Mouse (Mus musculus) macrophage (primary cell): Measurements from ENCODE around the gene Mmp13. TPM values are rescaled to one million over a fixed set of nuclear protein-coding genes. Genes with fewer than 3 reads are reported as not detected.
A peak's percentile ranks its signal among the peaks of the same experiment; 100 is the strongest.
"Not testable (repeated sequence)": the region's sequence is repeated elsewhere in the genome, so short reads cannot be mapped to it uniquely, and the experiment has no call there.

Source experiments
- H3K27ac ChIP-seq: fragments of 350-480 bp; formaldehyde crosslinking; 2 replicates; pipeline ENCODE4 v1.9.0; 2021
- H3K36me3 ChIP-seq: fragments of 350-480 bp; formaldehyde crosslinking; 2 replicates; pipeline ENCODE4 v1.9.0; 2021; ENCODE audit errors: inconsistent target
- H3K4me3 ChIP-seq: fragments of 350-480 bp; formaldehyde crosslinking; 2 replicates; pipeline ENCODE4 v1.9.0; 2021; ENCODE audit errors: inconsistent target
- H3K79me2 ChIP-seq: fragments of 350-480 bp; formaldehyde crosslinking; 2 replicates; pipeline ENCODE4 v1.9.0; 2021; ENCODE audit errors: inconsistent target
- WGBS: methylation state at CpG from one replicate; pipeline ENCODE4 v1.1.7; 2026; ENCODE audit warnings: inconsistent platforms; ENCODE audit not compliant: missing documents; 5-methylcytosine and 5-hydroxymethylcytosine counted together
- polyA plus RNA-seq: library from polyadenylated mRNA; stranded (reverse); fragments of 250-400 nt; gene quantifications from 3 replicates; pipeline ENCODE4 v1.2.4, GENCODE M21; 2018; ENCODE audit warnings: inconsistent platforms
- total RNA-seq, 78 experiments: library from RNA; depleted of rRNA; stranded (reverse); fragments of 250-400 nt; gene quantifications; 1 replicate in 9 of 78; 2 replicates in 24 of 78; 3 replicates in 43 of 78; 4 replicates in 2 of 78; pipeline ENCODE4 v1.2.4; 2018; ENCODE audit warnings: inconsistent platforms in 56 of 78

The Mmp13 gene
- 100 to 1,000 TPM in 4 of 26 experiments, 10 to 100 TPM in 8, 1 to 10 TPM in 13, under 1 TPM in 1; 0.67 to 332 (median 9.1) TPM for total RNA-seq (2018; cell fraction: chromatin; rRNA removed)
- 100 to 1,000 TPM in 2 of 26 experiments, 10 to 100 TPM in 16, 1 to 10 TPM in 8; 6.5 to 287 (median 14.0) TPM for total RNA-seq (2018; cell fraction: cytosol; rRNA removed)
- total RNA-seq (2018; cell fraction: nucleus; rRNA removed) = 100 to 1,000 TPM in 6 of 26 experiments, 10 to 100 TPM in 17, 1 to 10 TPM in 3; 5.9 to 547 (median 37.4) TPM
- 7.8 to 34.8 TPM (median 14.0 TPM) in 3 replicates for polyA plus RNA-seq

DNA sequence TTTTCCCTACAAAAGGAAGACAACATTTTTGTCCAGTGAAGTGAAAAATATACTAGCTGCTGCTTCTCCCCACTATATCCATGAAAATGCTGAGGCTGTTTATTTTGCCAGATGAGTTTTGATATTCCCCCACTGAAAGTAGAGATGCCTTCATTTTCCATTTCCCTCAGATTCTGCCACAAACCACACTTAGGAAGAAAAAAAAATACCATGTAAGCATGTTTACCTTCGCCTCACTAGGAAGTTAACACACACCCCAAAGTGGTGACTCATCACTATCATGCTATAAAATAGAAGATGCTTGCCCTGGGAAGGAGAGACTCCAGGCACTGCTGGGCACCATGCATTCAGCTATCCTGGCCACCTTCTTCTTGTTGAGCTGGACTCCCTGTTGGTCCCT is at the start of gene Mmp13:
Gene Mmp13 (plus strand): TSS at position 301 of the 400 bp plus-strand sequence.
- WGBS = 0% methylated on average over 1 of the region's 1 CpGs
- Histone ChIP-seq H3K4me3 (no peak within 1 kb of the TSS), H3K79me2 (no peaks in the 10 kb centered on the region), H3K36me3 (no peaks in the 10 kb centered on the region), H3K27ac (no peak within 1 kb of the TSS)

DNA sequence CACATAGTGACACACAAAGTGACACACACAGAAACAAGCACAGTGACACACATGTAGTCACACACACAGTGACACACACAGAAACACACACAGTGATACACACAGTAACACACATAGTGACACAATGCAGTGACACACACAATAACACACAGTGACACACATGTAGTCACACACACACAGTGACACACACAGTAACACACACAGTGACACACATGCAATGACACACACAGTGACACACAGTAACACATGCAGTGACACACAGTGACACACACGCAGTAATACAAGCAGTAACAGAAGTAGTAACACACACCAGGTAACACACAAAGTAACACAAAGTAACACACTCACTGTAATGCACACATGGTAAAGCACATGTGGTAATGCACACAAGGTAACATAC is 33.7 kb upstream of the Mmp13 start:
- H3K4me3 ChIP-seq = no peak overlapping the region
- no peak overlapping the region for H3K27ac ChIP-seq
- H3K36me3 ChIP-seq = no peaks in the 10 kb centered on the region
- H3K79me2 ChIP-seq = no peaks in the 10 kb centered on the region
- 100% methylated on average over 1 of the region's 1 CpGs for WGBS

DNA sequence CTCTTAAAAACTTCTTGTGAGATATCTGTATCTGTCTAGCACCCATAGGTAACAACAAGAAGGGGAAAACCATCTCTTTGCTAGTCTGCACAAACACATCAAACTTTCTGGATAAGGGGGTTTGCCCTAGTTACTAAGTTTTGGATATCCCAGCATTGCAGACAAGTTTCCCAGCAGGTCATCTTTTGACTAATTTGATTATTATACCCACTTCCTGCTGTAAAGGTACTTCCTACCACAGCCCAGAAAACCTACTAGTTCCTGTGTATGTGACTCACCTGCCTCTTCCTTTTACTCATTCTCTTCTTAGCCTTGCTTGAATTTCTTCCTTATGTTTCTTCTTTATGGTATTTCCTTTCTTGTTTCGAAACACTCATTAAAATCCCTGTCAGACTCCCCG is 32.3 kb upstream of the Mmp13 start:
- H3K4me3 ChIP-seq = no peak overlapping the region
- H3K79me2 ChIP-seq = no peaks in the 10 kb centered on the region
- H3K36me3 ChIP-seq = no peaks in the 10 kb centered on the region
- H3K27ac ChIP-seq = no peak overlapping the region
- WGBS = 61% methylated on average over 2 of the region's 2 CpGs

DNA sequence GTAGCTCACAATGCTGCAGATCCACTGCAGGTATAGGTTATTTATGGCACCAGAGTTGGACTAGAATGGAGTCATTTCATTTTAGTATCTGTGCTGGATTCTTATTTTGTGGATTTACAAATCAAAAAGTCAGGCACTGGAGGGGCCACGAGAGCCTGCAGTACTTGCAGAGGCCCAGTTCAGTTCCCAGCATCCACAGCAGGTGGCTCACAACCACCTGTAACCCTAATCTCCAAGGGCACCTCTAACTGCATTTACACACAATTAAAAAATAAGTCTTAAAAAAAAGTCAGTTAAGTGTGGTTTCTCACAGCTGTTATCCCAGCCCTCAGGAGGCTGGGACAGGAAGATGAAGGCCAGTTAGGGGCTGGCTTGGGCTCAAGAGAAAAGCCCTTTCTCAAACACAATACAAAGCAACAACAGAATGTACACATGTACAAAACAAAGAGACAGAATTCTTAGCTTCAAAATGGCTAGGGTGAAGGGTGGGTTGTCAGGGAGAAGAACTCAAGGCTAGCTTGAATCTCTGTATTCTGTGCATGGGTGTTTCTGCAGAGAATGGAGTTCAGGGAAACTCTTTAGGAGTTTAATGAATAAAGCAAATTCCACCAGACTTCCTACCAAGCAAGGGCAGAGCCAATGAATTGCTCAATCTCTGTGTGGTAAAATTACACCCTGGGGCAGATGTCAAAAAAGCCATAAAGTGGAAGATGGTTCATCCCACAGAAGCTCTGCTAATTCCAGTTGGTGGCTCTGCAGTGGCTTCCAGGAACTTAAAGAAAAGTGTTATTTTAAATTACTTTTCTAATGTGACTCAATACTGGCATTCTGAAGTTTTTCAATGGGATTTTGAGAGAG is 19.3 kb upstream of the Mmp13 start:
- no peaks in the 10 kb centered on the region for H3K36me3 ChIP-seq
- no peak overlapping the region for H3K4me3 ChIP-seq
- WGBS = 67% methylated on average over 1 of the region's 1 CpGs
- no peaks in the 10 kb centered on the region for H3K79me2 ChIP-seq
- H3K27ac ChIP-seq = no peak overlapping the region

DNA sequence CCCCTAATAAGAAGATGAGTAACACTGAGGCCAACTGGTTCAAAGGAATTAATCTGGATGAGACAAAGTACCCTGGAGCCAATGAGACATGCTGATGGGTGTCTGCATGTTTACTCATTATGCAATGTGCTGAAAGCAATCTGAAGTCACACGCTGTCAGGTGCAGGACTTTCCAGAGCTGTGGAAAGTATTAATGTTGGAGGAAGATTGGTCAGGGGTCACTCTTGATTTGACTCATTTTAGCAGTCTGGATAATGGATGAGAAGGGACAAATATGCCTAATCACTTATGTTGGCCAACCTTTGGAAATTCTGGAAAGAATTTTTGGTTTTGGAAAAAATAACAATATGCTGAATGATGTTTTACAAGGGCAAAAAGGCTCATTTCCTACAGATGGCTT is 10.6 kb upstream of the Mmp13 start:
- no peak overlapping the region for H3K27ac ChIP-seq
- no peak overlapping the region for H3K4me3 ChIP-seq
- WGBS = 89% methylated on average over 1 of the region's 1 CpGs

DNA sequence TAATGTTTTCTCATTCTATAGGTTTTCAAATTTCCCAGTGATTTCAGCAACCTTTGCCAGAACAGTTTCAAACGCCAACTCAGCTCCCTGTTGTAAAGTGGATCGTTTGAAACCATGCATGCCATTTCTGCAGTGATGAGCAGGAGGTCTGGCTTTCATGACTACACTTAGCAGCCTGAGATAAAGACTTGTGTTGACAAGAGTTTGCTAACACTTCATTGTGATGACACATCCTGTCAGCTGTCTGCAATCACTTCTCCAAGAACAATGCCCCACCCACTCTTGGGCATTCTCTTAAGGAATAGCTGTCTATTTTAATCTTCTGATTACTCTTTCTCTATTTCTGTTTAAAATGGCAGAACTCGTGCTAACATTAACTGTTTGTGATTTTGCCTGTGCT is 2.2 kb upstream of the Mmp13 start:
- WGBS = 67% methylated on average over 3 of the region's 3 CpGs
- Histone ChIP-seq H3K79me2 (no peaks in the 10 kb centered on the region), H3K36me3 (no peaks in the 10 kb centered on the region), H3K4me3 (no peak overlapping the region), H3K27ac (no peak overlapping the region)

More for the DNA sequence above, 10.6 kb upstream of the Mmp13 start:
- H3K36me3 ChIP-seq = no peaks in the 10 kb centered on the region
- H3K79me2 ChIP-seq = no peaks in the 10 kb centered on the region

DNA sequence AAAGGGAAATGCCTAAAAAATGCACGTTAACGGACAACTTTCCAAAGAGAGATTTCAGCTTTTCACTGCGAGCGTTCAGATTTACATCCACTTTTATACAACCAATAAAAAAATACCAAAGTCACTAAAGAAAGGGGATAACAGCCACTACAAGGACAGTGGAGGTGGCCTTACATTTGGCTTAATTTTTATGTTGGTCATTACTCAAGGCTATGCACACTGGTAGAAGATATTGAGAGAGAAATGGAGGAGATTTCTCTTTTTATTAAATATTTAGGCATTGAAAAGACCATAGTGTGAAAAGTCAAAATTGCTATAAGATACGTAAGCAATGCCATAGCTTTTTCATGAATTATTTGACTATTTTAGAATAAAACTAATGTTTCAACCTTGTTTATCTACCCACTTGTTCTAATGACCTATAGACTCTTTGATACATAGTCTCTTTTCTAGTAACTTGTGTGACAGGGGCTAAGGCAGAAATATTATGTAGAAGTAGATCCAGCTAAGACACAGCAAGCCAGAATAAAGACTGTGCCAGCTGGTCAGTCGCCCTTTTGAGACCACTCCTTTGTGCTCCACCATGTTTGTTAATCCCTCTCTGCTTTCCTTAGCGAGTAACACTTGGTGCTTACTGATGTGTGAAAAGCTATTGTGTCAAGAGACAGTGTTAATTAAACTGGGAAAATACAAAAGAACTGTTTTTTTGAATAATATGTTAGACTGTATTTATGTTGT is 10.4 kb downstream of the Mmp13 start:
- H3K36me3 ChIP-seq = no peaks in the 10 kb centered on the region
- no peak overlapping the region for H3K27ac ChIP-seq
- 95% methylated on average over 7 of the region's 7 CpGs for WGBS
- no peak overlapping the region for H3K4me3 ChIP-seq
- no peaks in the 10 kb centered on the region for H3K79me2 ChIP-seq

DNA sequence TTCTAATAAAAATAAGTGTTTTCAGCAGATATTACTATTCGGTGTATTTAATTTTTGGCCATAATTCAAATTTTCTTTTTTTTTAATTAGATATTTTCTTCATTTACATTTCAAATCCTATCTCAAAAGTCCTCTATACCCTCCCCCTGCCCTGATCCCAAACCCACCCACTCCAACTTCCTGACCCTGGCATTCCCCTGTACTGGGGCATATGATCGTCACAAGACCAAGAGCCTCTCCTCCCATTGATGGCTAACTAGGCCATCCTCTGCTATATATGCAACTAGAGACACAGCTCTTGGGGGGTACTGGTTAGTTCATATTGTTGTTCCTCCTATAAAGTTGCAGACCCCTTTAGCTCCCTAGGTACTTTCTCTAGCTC is 11.0 kb downstream of the Mmp13 start:
- H3K4me3 ChIP-seq, H3K27ac ChIP-seq, H3K36me3 ChIP-seq, H3K79me2 ChIP-seq: not testable (repeated sequence)
- 96% methylated on average over 2 of the region's 2 CpGs for WGBS

DNA sequence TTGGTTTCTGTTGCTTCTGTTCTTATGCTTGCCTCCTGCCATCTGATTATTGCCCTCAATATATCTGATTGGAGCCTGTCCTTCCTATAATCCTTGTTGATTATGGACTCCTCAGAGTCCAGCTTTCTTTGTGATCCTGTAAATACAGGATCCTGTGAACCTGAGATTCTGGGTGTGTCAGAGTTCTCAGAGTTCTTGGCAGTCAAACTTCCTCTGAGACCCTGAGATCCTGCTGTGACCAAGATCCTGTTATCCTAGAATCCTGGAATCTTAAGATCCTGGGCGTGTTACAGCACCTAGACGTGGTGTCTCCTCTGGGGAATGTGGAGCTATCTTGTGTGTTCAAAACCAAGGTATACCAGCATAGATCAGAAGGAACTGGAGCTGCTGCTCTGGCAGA is 17.2 kb downstream of the Mmp13 start:
- 79% methylated on average over 2 of the region's 2 CpGs for WGBS
- Histone ChIP-seq H3K36me3 (no peaks in the 10 kb centered on the region), H3K4me3 (no peak overlapping the region), H3K27ac (no peak overlapping the region), H3K79me2 (no peaks in the 10 kb centered on the region)

DNA sequence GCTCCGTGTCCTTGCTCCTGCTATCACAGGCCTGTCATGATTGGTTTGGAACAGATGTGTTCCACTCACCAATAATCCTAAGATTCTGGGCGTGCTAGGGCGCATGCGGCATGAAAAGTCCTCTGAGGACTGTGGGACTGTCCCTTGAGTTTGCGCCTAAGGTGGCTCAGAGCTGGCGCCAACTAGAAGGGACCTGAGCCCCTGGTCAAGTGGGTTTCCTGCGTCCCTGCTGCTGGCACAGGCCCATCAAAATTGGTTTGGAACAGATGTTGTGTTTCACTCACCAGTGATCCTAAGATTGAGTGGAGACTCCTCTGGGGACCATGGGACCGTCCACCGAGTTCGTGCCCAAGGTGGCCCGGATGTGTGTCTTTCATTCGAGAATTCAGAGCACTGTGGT is 17.6 kb downstream of the Mmp13 start:
- Histone ChIP-seq H3K79me2 (no peaks in the 10 kb centered on the region), H3K36me3 (no peaks in the 10 kb centered on the region), H3K4me3 (no peak overlapping the region), H3K27ac (no peak overlapping the region)
- 93% methylated on average over 12 of the region's 12 CpGs for WGBS

DNA sequence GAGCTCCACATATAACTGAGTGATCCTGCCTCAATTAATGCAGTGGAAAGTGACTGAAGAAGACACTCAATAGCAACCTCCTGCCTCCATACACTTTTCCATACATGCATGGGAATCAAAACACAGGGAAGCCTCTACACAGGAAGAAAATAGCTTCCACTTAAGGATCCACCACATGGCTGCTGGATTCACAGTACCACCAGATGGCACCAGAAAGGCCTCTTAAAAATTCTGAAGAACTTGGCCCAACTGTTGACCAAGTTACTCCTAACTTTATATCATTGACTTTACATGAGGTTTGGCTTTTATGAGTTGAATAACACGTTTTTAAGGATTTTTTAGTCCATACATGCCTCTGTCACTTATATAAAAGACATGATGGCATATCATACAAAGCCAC is 19.8 kb downstream of the Mmp13 start:
- 25% methylated on average over 1 of the region's 1 CpGs for WGBS

DNA sequence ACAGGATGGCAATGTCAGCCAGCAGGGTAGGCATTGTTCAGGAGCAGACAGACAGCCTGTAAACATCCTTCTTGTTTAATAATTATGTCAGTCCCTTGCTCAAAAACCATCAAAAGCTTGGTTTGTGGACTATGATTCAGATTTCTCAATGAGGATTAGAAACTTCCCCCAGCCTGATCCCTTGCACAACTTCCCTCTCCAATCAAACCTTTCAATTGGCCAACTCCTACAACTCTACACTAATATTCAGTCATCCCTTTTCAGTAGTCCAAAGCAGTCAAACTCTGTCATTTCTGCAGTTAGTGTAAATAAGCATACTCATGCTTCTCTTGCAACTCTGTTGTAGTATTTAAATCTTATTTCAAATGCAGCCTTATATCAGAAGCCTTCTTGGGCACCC is 59.5 kb downstream of the Mmp13 start:
- Histone ChIP-seq H3K4me3 (no peak overlapping the region), H3K27ac (peak overlapping the region; percentile 10; the same call in 1 of the 2 replicates), H3K79me2 (no peaks in the 10 kb centered on the region), H3K36me3 (no peaks in the 10 kb centered on the region)

More for the DNA sequence above, 19.8 kb downstream of the Mmp13 start:
- H3K36me3 ChIP-seq = no peaks in the 10 kb centered on the region
- H3K79me2 ChIP-seq = no peaks in the 10 kb centered on the region
- H3K4me3 ChIP-seq = no peak overlapping the region
- no peak overlapping the region for H3K27ac ChIP-seq
